Mouse (Mus musculus) brown adipose tissue, adult 24 weeks (tissue): ENCODE data around the gene Sowaha. TPM values are rescaled to one million over a fixed set of nuclear protein-coding genes. Genes with fewer than 3 reads are reported as not detected.

Experiments
- polyA plus RNA-seq: library from polyadenylated mRNA; stranded (reverse); fragments of >200 nt; gene quantifications from 2 replicates; pipeline ENCODE4 v1.2.4, GENCODE M21; 2012; ENCODE audit not compliant: missing spikeins, insufficient read depth, insufficient read length

The Sowaha gene
- polyA plus RNA-seq, 1 experiment, result not detected

Other genes starting within 250 kb of the Sowaha start
- gene Hspa4, start 179.8 kb downstream of the Sowaha start, polyA plus RNA-seq, result 119 and 138 TPM in 2 replicates
- gene Zcchc10, start 155.6 kb downstream of the Sowaha start, polyA plus RNA-seq, result 10.4 and 13.9 TPM in 2 replicates
- 17.7 and 77.7 TPM in 2 replicates for gene Aff4, start 129.4 kb downstream of the Sowaha start, polyA plus RNA-seq
- gene Leap2, start 57.1 kb downstream of the Sowaha start, polyA plus RNA-seq, result not detected in 2 replicates
- gene Uqcrq, start 49.4 kb downstream of the Sowaha start, polyA plus RNA-seq, result 4,304 and 4,488 TPM in 2 replicates
- not detected in 2 replicates for gene Gdf9, start 49.3 kb downstream of the Sowaha start, polyA plus RNA-seq
- gene Gm10447, start 23.2 kb downstream of the Sowaha start, polyA plus RNA-seq, result not detected in 2 replicates
- gene Shroom1, start 23.1 kb downstream of the Sowaha start, polyA plus RNA-seq, result 2.1 and 4.7 TPM in 2 replicates
- not detected in 2 replicates for gene Gm9837, start 9.8 kb downstream of the Sowaha start, polyA plus RNA-seq
- not detected in 2 replicates for gene Gm9945, start 108 bp downstream of the Sowaha start, polyA plus RNA-seq
- 9.9 and 13.3 TPM in 2 replicates for gene Sept8, start 39.0 kb upstream of the Sowaha start, polyA plus RNA-seq
- 11.8 and 12.2 TPM in 2 replicates for gene Kif3a, start 87.1 kb upstream of the Sowaha start, polyA plus RNA-seq
- not detected in 2 replicates for gene Il4, start 138.4 kb upstream of the Sowaha start, polyA plus RNA-seq
- not detected in 2 replicates for gene Il13, start 154.4 kb upstream of the Sowaha start, polyA plus RNA-seq
- 3.9 and 4.8 TPM in 2 replicates for gene Rad50, start 227.0 kb upstream of the Sowaha start, polyA plus RNA-seq
- gene Il5, start 240.5 kb upstream of the Sowaha start, polyA plus RNA-seq, result not detected in 2 replicates